Mouse (Mus musculus): ENCODE measurements around the gene 1520401A03Rik. TPM values are rescaled to one million over a fixed set of nuclear protein-coding genes. Genes with fewer than 3 reads are reported as not detected.

1520401A03Rik gene
- total RNA-seq (2023), result not detected

DNA sequence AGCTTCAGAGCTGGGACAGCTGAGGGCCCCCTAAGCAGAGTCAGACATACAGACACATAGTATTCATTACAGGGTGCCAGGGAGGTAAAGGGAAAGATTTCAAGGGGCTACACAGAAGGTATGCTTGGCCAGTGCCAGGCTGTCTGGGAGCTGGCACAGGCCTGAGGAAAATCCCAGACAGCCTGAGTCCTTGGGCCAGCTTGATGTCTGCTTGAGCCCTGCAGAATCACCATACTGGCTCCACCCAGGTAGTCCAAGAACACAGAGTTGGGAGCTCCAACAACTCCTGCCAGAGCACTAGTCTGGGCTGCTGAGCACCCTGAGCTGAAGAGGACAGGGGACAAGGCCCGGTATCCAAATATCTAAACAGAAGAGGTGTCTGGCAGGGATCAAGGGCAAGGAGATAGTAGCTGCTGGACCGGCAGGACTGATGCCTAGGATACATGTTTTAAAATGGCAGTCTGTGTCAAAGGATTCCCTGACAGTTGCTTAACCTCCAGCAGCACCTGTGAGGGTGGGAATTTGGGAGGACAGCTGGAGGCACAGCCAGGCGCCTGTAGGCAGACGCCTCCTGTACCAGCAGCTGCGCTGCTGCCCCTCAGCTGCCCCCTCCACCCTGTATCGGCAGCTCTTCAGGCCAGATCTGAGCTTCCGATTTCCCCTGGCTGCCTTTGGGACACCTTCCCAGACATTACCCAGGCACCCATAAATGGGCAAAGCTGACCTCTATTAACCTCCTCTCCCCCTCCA, at the start of gene 1520401A03Rik:
Gene 1520401A03Rik, minus strand, starts transcription at position 408 of the 750 bp plus-strand sequence.

DNA sequence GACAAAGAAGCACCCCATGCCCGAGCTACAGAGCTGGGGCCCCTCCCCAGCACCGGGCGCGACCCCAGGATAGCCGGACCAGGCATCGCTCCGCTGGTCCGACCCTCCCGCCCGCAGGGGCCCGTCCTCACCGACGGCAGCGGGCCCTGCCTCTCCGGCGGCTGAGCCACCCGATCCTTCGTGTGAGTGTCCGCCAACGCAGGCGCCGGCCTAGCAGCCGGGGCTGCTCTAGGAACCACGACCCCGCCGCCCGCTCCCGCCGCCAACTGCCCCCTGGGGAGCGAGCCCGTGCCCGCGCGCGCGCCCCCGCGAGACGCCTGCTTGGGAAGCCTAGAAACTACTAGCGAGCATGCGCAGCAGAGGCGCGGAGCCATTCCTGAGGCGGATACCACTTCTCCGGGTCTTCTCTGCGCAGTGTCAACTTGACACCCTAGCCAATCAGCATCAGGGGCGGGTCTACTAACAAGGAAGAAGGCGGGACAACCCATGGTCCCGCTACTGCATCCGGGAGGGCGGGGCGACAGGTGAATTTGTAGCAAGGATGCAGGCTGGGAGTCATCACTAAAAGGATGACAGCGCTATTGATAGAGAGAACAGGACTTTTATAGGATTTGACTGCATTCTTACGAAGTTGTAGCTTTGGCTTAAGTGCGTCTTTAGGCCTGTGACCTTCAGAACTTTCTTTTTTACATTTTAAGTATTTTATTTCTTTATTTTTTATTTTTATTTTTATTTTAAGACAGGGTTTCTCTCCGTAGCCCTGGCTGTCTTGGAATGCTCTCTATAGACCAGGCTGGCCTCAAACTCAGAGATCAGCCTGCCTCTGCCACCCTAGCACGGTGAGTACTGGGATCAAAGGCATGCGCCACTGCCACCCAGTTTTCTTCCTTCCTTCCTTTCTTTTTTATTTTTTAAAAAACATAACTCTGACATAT, 49.0 kb upstream of the 1520401A03Rik start, which contains the start of gene Flywch1:
Gene Flywch1, minus strand, starts transcription at position 319 of the 935 bp plus-strand sequence.

GRCm38 (mm10) chr17:23745301-23746251, 23.0 kb upstream of the 1520401A03Rik start, which contains the start of gene Kremen2:
Gene Kremen2, minus strand, starts transcription at chr17:23745833.

GRCm38 (mm10) chr17:23740598-23741021, 18.0 kb upstream of the 1520401A03Rik start, which contains the start of gene Paqr4:
Gene Paqr4, minus strand, starts transcription at chr17:23740867.

GRCm38 (mm10) chr17:23725999-23726757, 3.6 kb upstream of the 1520401A03Rik start, which contains the start of gene Pkmyt1:
Gene Pkmyt1, plus strand, starts transcription at chr17:23726336.

GRCm38 (mm10) chr17:23683856-23684672, 38.5 kb downstream of the 1520401A03Rik start, which contains the start of gene Cldn9:
Gene Cldn9, minus strand, starts transcription at chr17:23684026.

DNA sequence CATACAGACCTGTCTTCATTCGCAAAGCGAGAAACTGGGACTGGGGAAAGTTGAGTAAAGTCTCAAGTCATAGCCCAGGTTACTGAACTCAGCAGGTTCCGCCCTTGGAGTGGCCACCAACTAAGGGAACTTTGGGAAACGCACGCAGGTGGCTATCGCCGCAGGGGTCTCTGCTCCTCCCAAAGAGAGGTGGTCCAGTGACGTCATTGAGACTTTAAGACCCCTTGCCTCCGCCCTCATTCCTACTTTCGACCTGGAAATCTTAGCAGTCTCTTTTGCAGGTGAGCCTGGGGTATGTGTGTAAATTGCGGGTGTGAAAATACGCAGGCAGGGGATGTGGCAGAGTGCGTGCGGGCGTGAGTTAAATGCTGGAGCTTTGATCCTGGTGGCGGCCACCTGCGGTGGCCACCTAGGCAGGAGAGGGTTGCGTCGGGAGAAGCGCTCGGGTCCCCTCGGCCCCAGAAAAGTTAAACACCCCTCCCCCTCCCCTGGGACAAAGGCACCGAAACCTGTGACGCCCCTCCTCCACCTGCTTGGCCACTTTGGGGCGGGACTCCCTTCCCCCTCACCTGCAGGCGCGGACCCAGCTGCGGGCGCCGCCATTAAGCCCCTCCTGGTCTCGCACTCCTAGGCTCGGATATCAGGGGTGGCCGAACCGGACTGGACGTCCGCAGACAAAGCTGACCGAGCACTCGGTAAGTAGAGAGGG, 43.3 kb downstream of the 1520401A03Rik start, which contains the start of gene Cldn6:
Gene Cldn6, plus strand, starts transcription at position 123 of the 709 bp plus-strand sequence.

DNA sequence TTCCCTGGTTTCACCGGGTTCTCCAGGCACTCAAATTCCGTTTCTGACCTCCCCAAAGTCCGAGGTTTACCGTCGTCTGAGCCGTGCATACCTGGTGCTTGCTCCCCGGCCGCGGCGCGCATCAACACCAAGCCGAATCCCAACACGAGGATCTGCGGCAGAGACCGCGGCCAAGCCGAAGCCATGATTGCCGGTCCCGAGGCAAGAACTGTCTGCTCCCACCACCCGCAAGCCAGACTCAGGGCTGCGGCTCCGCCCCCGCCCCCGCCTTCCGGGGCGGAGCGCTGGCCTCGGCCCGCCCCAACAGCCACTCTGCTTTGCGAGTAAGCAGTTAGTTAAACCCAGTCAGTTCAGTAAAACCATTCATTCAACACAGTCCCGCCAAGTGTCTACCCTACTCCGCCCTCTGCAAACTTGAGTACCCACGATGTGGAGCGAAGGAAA, 45.3 kb downstream of the 1520401A03Rik start, which contains the start of gene Tnfrsf12a:
Gene Tnfrsf12a, minus strand, starts transcription at position 233 of the 444 bp plus-strand sequence.

GRCm38 (mm10) chr17:23673424-23674073, 49.0 kb downstream of the 1520401A03Rik start, which contains the start of the genes Hcfc1r1 and Thoc6:
Gene Hcfc1r1, plus strand, starts transcription at chr17:23673596.
Gene Thoc6, minus strand, starts transcription at chr17:23673882.

DNA sequence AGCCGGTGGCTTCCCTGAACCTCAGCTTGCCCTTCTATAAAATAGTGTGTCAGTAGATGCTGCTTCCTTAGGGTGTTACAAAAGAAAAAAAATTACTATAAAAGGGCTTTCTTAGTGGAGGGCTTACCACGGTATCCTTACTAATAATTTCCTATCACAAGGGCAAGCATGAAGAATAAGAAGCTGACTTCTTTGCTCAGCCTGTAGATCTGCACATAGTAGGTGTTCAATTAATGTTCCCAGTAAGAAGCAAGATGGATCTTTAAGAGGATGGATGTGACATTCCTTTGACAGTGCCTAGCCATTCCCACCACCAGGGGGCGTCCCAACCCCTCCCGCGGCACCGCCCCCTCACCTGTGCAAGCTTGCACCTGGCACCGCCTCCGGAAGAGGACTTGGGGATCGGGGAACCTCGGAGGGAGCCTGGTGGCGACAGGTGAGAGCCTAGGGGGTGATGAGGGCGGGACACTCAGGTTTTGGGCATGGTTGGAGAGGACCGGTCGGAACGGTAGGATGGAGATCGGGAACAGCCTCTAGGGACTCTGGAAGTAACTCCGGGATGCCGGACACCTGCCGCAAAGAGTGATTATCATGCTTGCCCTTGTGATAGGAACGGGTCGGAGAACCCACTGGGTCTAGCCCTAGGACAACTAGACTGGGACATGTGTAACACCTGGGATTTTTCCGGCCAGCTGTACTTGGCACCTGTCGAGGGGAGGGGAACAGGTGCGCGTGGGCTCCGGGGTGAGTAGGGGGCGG, 62.3 kb downstream of the 1520401A03Rik start, which contains the start of gene Bicdl2:
Gene Bicdl2, plus strand, starts transcription at position 390 of the 759 bp plus-strand sequence.

Other genes with a start within 250 kb of the 1520401A03Rik start
- not detected for gene Vmn2r117, start 243.1 kb downstream of the 1520401A03Rik start, total RNA-seq (2023)
- 8.7 TPM for gene Zfp213, start 158.5 kb downstream of the 1520401A03Rik start, total RNA-seq (2023)
- gene Zfp13, start 123.3 kb downstream of the 1520401A03Rik start, total RNA-seq (2023), result not detected
- gene Zscan10, start 121.9 kb downstream of the 1520401A03Rik start, total RNA-seq (2023), result 0.86 TPM
- gene Mmp25, start 77.5 kb downstream of the 1520401A03Rik start, total RNA-seq (2023), result 0.41 TPM
- gene Bicdl2, start 62.3 kb downstream of the 1520401A03Rik start, total RNA-seq (2023), result not detected
- gene Hcfc1r1, start 49.2 kb downstream of the 1520401A03Rik start, total RNA-seq (2023), result 39.5 TPM
- gene Thoc6, start 48.9 kb downstream of the 1520401A03Rik start, total RNA-seq (2023), result 22.4 TPM
- 61.0 TPM for gene Tnfrsf12a, start 45.3 kb downstream of the 1520401A03Rik start, total RNA-seq (2023)
- gene Cldn6, start 43.5 kb downstream of the 1520401A03Rik start, total RNA-seq (2023), result not detected
- gene Cldn9, start 38.8 kb downstream of the 1520401A03Rik start, total RNA-seq (2023), result not detected
- gene Pkmyt1, start 3.6 kb upstream of the 1520401A03Rik start, total RNA-seq (2023), result 36.2 TPM
- gene Paqr4, start 18.1 kb upstream of the 1520401A03Rik start, total RNA-seq (2023), result 2.6 TPM
- 0.89 TPM for gene Kremen2, start 23.1 kb upstream of the 1520401A03Rik start, total RNA-seq (2023)
- 27.5 TPM for gene Flywch1, start 48.8 kb upstream of the 1520401A03Rik start, total RNA-seq (2023)
- not detected for gene Flywch2, start 63.3 kb upstream of the 1520401A03Rik start, total RNA-seq (2023)
- gene Srrm2, start 67.7 kb upstream of the 1520401A03Rik start, total RNA-seq (2023), result 1,442 TPM
- 199 TPM for gene Elob, start 106.4 kb upstream of the 1520401A03Rik start, total RNA-seq (2023)
- not detected for gene Prss33, start 113.3 kb upstream of the 1520401A03Rik start, total RNA-seq (2023)
- gene Prss32, start 121.1 kb upstream of the 1520401A03Rik start, total RNA-seq (2023), result not detected
- 1.4 TPM for gene Prss41, start 121.4 kb upstream of the 1520401A03Rik start, total RNA-seq (2023)
- not detected for gene Prss21, start 145.3 kb upstream of the 1520401A03Rik start, total RNA-seq (2023)
- gene Dcpp1, start 158.1 kb upstream of the 1520401A03Rik start, total RNA-seq (2023), result not detected
- not detected for gene Dcpp2, start 158.1 kb upstream of the 1520401A03Rik start, total RNA-seq (2023)
- gene Dcpp3, start 194.7 kb upstream of the 1520401A03Rik start, total RNA-seq (2023), result not detected
- gene Sbp, start 218.9 kb upstream of the 1520401A03Rik start, total RNA-seq (2023), result not detected
- gene Sbpl, start 232.5 kb upstream of the 1520401A03Rik start, total RNA-seq (2023), result not detected